Mouse (Mus musculus) stomach, embryonic 16.5 days (tissue): ENCODE measurements at regions not wholly inside any gene's neighbourhood (a gene's known extent, or its start where the extent isn't known, plus 50 kb on each side); places are given as distances from the start of the nearest gene placed in this dataset.
"Not testable (repeated sequence)": the region's sequence is repeated elsewhere in the genome, so short reads cannot be mapped to it uniquely, and the experiment has no call there.

Experiments
- ATAC-seq: fragments of 200-750 bp; cut with Nextera tagmentation; 2 replicates; pipeline ENCODE4 v1.8.0; 2017; ENCODE audit warnings: moderate number of reproducible peaks, moderate TSS enrichment; ENCODE audit not compliant: insufficient read depth, low FRiP score
- H3K27ac ChIP-seq: fragments of 300-500 bp; sonication (generic); 2 replicates; pipeline ENCODE4 v1.5.1; 2014; ENCODE audit warnings: low read length
- H3K27me3 ChIP-seq: fragments of 300-500 bp; sonication (generic); 2 replicates; pipeline ENCODE4 v1.6.1; 2014; ENCODE audit warnings: low read length, control low read depth, mixed read lengths; ENCODE audit not compliant: control insufficient read depth, insufficient read depth
- H3K36me3 ChIP-seq: fragments of 300-500 bp; sonication (generic); 2 replicates; pipeline ENCODE4 v1.6.1; 2014; ENCODE audit warnings: low read length; ENCODE audit not compliant: control insufficient read depth, insufficient read depth
- H3K4me1 ChIP-seq: fragments of 300-500 bp; sonication (generic); 2 replicates; pipeline ENCODE4 v1.6.1; 2014; ENCODE audit warnings: low read length, control low read depth, mixed read lengths; ENCODE audit not compliant: control insufficient read depth, insufficient read depth
- H3K4me2 ChIP-seq: fragments of 300-500 bp; sonication (generic); 2 replicates; pipeline ENCODE4 v1.6.1; 2014; ENCODE audit warnings: low read depth, low read length, mixed read lengths
- H3K4me3 ChIP-seq: fragments of 300-500 bp; sonication (generic); replicated peaks from 2 replicates; pipeline ENCODE4 v1.5.1; 2014; ENCODE audit warnings: mild to moderate bottlenecking, low read length
- H3K9ac ChIP-seq: fragments of 300-500 bp; sonication (generic); 2 replicates; pipeline ENCODE4 v1.6.1; 2014; ENCODE audit warnings: low read length
- H3K9me3 ChIP-seq: fragments of 300-500 bp; sonication (generic); replicated peaks from 2 replicates; pipeline ENCODE4 v1.6.1; 2016; ENCODE audit warnings: low read length, control low read depth; ENCODE audit not compliant: control insufficient read depth
- WGBS: fragments of 180-500 bp; shearing (Covaris S2); extraction: QIAGEN DNeasy Blood & Tissue Kit; methylation state at CpG from one replicate; pipeline ENCODE4 v1.1.7; 2014; 5-methylcytosine and 5-hydroxymethylcytosine counted together

- WGBS: 55% methylated on average over 9 of the region's 9 CpGs
- no peak overlapping the region for H3K4me3 ChIP-seq
- no peaks in the 10 kb centered on the region for H3K4me1 ChIP-seq
- no peak overlapping the region for H3K27ac ChIP-seq
- no peaks in the 10 kb centered on the region for H3K9me3 ChIP-seq
- ATAC-seq: no peak
- H3K9ac ChIP-seq: no peak overlapping the region
- no peaks in the 10 kb centered on the region for H3K27me3 ChIP-seq
- H3K36me3 ChIP-seq: no peaks in the 10 kb centered on the region
- no peak overlapping the region for H3K4me2 ChIP-seq
Observed at GRCm38 (mm10) chr4:131161501-131161900, 217.3 kb downstream of the Matn1 start.

GRCm38 (mm10) chr4:131163782-131164315 lies 219.7 kb downstream of the Matn1 start:
- WGBS: 43% methylated on average over 7 of the region's 7 CpGs
- Histone ChIP-seq H3K4me2 (no peak overlapping the region), H3K27me3 (no peaks in the 10 kb centered on the region), H3K4me3 (no peak overlapping the region), H3K9ac (no peak overlapping the region), H3K4me1 (no peaks in the 10 kb centered on the region), H3K9me3 (no peaks in the 10 kb centered on the region), H3K36me3 (no peaks in the 10 kb centered on the region), H3K27ac (no peak overlapping the region)
- ATAC-seq: no peak

GRCm38 (mm10) chr4:131166574-131167270 lies 222.5 kb downstream of the Matn1 start:
- Histone ChIP-seq H3K27me3 (no peaks in the 10 kb centered on the region), H3K4me1 (no peaks in the 10 kb centered on the region), H3K9me3 (no peaks in the 10 kb centered on the region), H3K4me2 (no peak overlapping the region), H3K4me3 (no peak overlapping the region), H3K9ac (no peak overlapping the region), H3K36me3 (no peaks in the 10 kb centered on the region), H3K27ac (no peak overlapping the region)
- 68% methylated on average over 9 of the region's 9 CpGs for WGBS
- no peak for ATAC-seq

- no peaks in the 10 kb centered on the region for H3K9me3 ChIP-seq
- H3K27me3 ChIP-seq: no peaks in the 10 kb centered on the region
- no peaks in the 10 kb centered on the region for H3K36me3 ChIP-seq
- ATAC-seq: no peak
- H3K4me3 ChIP-seq: no peak overlapping the region
- no peaks in the 10 kb centered on the region for H3K4me1 ChIP-seq
- H3K4me2 ChIP-seq: no peak overlapping the region
- H3K9ac ChIP-seq: no peak overlapping the region
- H3K27ac ChIP-seq: no peak overlapping the region
- WGBS: 87% methylated on average over 2 of the region's 2 CpGs
Observed at GRCm38 (mm10) chr4:131167921-131168320, 223.7 kb downstream of the Matn1 start.

- no peak; the same call in 1 of the 2 replicates for ATAC-seq
- no peaks in the 10 kb centered on the region for H3K36me3 ChIP-seq
- no peak overlapping the region for H3K9ac ChIP-seq
- 30% methylated on average over 28 of the region's 28 CpGs for WGBS
- H3K4me3 ChIP-seq: no peak overlapping the region
- H3K4me1 ChIP-seq: 0 out of 2 replicates have a peak, but pooled peaks cover 6% of the 10 kb centered on the region
- H3K27me3 ChIP-seq: no peaks in the 10 kb centered on the region; the same call in 1 of the 2 replicates
- no peaks in the 10 kb centered on the region for H3K9me3 ChIP-seq
- H3K27ac ChIP-seq: no peak overlapping the region
- H3K4me2 ChIP-seq: peak overlapping the region; percentile 20; the same call in 1 of the 2 replicates
Observed at GRCm38 (mm10) chr4:131173783-131174460, 229.7 kb downstream of the Matn1 start.

- no peaks in the 10 kb centered on the region for H3K36me3 ChIP-seq
- H3K27me3 ChIP-seq: no peaks in the 10 kb centered on the region; the same call in 1 of the 2 replicates
- H3K4me2 ChIP-seq: no peak overlapping the region
- no peak overlapping the region for H3K27ac ChIP-seq
- no peak overlapping the region for H3K9ac ChIP-seq
- ATAC-seq: no peak
- 57% methylated on average over 3 of the region's 3 CpGs for WGBS
- H3K4me3 ChIP-seq: no peak overlapping the region
- no peaks in the 10 kb centered on the region for H3K9me3 ChIP-seq
- H3K4me1 ChIP-seq: 0 out of 2 replicates have a peak, but pooled peaks cover 6% of the 10 kb centered on the region
Observed at GRCm38 (mm10) chr4:131176701-131177100, 232.5 kb downstream of the Matn1 start.

GRCm38 (mm10) chr4:131177889-131178288 lies 233.7 kb downstream of the Matn1 start:
- Histone ChIP-seq H3K27ac (no peak overlapping the region), H3K27me3 (no peaks in the 10 kb centered on the region; the same call in 1 of the 2 replicates), H3K9ac (no peak overlapping the region), H3K4me3 (no peak overlapping the region), H3K4me2 (no peak overlapping the region), H3K4me1 (0 out of 2 replicates have a peak, but pooled peaks cover 6% of the 10 kb centered on the region), H3K36me3 (no peaks in the 10 kb centered on the region), H3K9me3 (no peaks in the 10 kb centered on the region)
- ATAC-seq: no peak
- WGBS: 51% methylated on average over 6 of the region's 6 CpGs

GRCm38 (mm10) chr4:131178642-131179041 lies 234.5 kb downstream of the Matn1 start:
- not testable (repeated sequence) for H3K4me1 ChIP-seq

GRCm38 (mm10) chr4:131188066-131188465 lies 243.9 kb downstream of the Matn1 start:
- Histone ChIP-seq H3K9me3 (no peaks in the 10 kb centered on the region), H3K4me1 (no peaks in the 10 kb centered on the region), H3K27me3 (no peaks in the 10 kb centered on the region), H3K27ac (no peak overlapping the region), H3K36me3 (no peaks in the 10 kb centered on the region), H3K4me3 (no peak overlapping the region), H3K9ac (no peak overlapping the region), H3K4me2 (no peak overlapping the region)
- 76% methylated on average over 3 of the region's 3 CpGs for WGBS
- ATAC-seq: no peak

More at GRCm38 (mm10) chr4:131178642-131179041, 234.5 kb downstream of the Matn1 start:
- not testable (repeated sequence) for H3K9me3 ChIP-seq, H3K27ac ChIP-seq, ATAC-seq, H3K4me2 ChIP-seq, H3K9ac ChIP-seq, H3K36me3 ChIP-seq, H3K4me3 ChIP-seq, H3K27me3 ChIP-seq
- WGBS: 80% methylated on average over 5 of the region's 5 CpGs
